Mouse (Mus musculus) CH12.LX (cell line): ENCODE results near the gene Dhx37. TPM values are rescaled to one million over a fixed set of nuclear protein-coding genes. Genes with fewer than 3 reads are reported as not detected.

Experiments used
- DNase-seq: peaks from one replicate; pipeline ENCODE4 v3.0.0-alpha.2; 2013; ENCODE audit errors: extremely low read depth
- H3K27ac ChIP-seq: 2 replicates; pipeline ENCODE4 v1.5.1; 2012; ENCODE audit warnings: low read depth, mild to moderate bottlenecking, control low read depth, moderate library complexity; ENCODE audit not compliant: insufficient read depth
- H3K27me3 ChIP-seq: replicated peaks from 2 replicates; pipeline ENCODE3; 2012; ENCODE audit warnings: inconsistent platforms
- H3K36me3 ChIP-seq, 2 experiments: replicated peaks in 1 of 2; 2 replicates each; pipeline versions ENCODE3 to v1.6.1; 2012; ENCODE audit warnings: inconsistent platforms in 1 of 2, low read length in 1 of 2, mild to moderate bottlenecking in 1 of 2, mixed read lengths in 1 of 2, moderate library complexity in 1 of 2; ENCODE audit not compliant: control insufficient read depth in 1 of 2, insufficient read depth in 1 of 2
- H3K4me1 ChIP-seq, 2 experiments: 2 replicates each; pipeline ENCODE4 v1.6.1; 2012; ENCODE audit warnings: inconsistent platforms in 1 of 2, moderate library complexity in 1 of 2; ENCODE audit not compliant: insufficient read depth in 2 of 2, control insufficient read depth in 1 of 2
- H3K4me2 ChIP-seq: 2 replicates; pipeline ENCODE4 v1.6.1; 2012; ENCODE audit warnings: low read depth, mild to moderate bottlenecking, control low read depth; ENCODE audit not compliant: poor library complexity, insufficient read depth, severe bottlenecking
- H3K4me3 ChIP-seq, 3 experiments: fragments of 150-350 bp in 1 of 3; sonication (generic) in 1 of 3; replicated peaks in 1 of 3; 2 replicates each; pipeline versions ENCODE3 to v1.5.1; 2011 to 2012; ENCODE audit warnings: low read depth in 2 of 3, low read length in 2 of 3, mild to moderate bottlenecking in 2 of 3, moderate library complexity in 2 of 3, control low read depth in 1 of 3, improper control_type of control experiment in 1 of 3, inconsistent platforms in 1 of 3, mixed read lengths in 1 of 3; ENCODE audit not compliant: poor library complexity in 1 of 3
- H3K79me2 ChIP-seq: replicated peaks from 2 replicates; pipeline ENCODE4 v1.6.1; 2012; ENCODE audit warnings: mild to moderate bottlenecking, moderate library complexity; ENCODE audit not compliant: control insufficient read depth, poor library complexity, insufficient read depth, severe bottlenecking; ENCODE audit errors: extremely low read depth
- H3K9ac ChIP-seq: 2 replicates; pipeline ENCODE4 v1.6.1; 2012; ENCODE audit warnings: low read depth, mild to moderate bottlenecking, control low read depth, moderate library complexity; ENCODE audit not compliant: insufficient read depth
- H3K9me3 ChIP-seq: replicated peaks from 2 replicates; pipeline ENCODE3; 2012; ENCODE audit warnings: low read length, inconsistent platforms, mixed read lengths
- BHLHE40 ChIP-seq: IDR thresholded peaks from 2 replicates; pipeline ENCODE4 v1.6.1; 2011; ENCODE audit warnings: mild to moderate bottlenecking, low read depth, low read length, improper control_type of control experiment
- CHD1 ChIP-seq: IDR thresholded peaks from 2 replicates; pipeline ENCODE4 v1.6.1; 2012; ENCODE audit warnings: low read depth, low read length, improper control_type of control experiment, inconsistent platforms
- CHD2 ChIP-seq: IDR thresholded peaks from 2 replicates; pipeline ENCODE4 v1.6.1; 2011; ENCODE audit warnings: low read length, improper control_type of control experiment
- ELF1 ChIP-seq: IDR thresholded peaks from 2 replicates; pipeline ENCODE4 v1.6.1; 2014; ENCODE audit warnings: low read depth, mild to moderate bottlenecking, inconsistent platforms, low read length, improper control_type of control experiment
- GABPA ChIP-seq: IDR thresholded peaks from 2 replicates; pipeline ENCODE4 v1.6.1; 2012; ENCODE audit warnings: low read depth, low read length, improper control_type of control experiment, inconsistent platforms; ENCODE audit not compliant: insufficient replicate concordance
- HCFC1 ChIP-seq: IDR thresholded peaks from 2 replicates; pipeline ENCODE4 v1.6.1; 2012; ENCODE audit warnings: low read depth, mild to moderate bottlenecking, inconsistent platforms, low read length, improper control_type of control experiment
- IRF4 ChIP-seq: IDR thresholded peaks from 2 replicates; pipeline ENCODE4 v1.6.1; 2014; ENCODE audit warnings: low read depth, mild to moderate bottlenecking, inconsistent platforms, low read length, improper control_type of control experiment
- KAT2A ChIP-seq: IDR thresholded peaks from 2 replicates; pipeline ENCODE4 v1.6.1; 2012; ENCODE audit warnings: low read length, improper control_type of control experiment, inconsistent platforms; ENCODE audit not compliant: insufficient replicate concordance
- MAFK ChIP-seq: IDR thresholded peaks from 2 replicates; pipeline ENCODE4 v1.6.1; 2011; ENCODE audit warnings: low read length, improper control_type of control experiment; ENCODE audit not compliant: insufficient replicate concordance
- MAX ChIP-seq: IDR thresholded peaks from 2 replicates; pipeline ENCODE4 v1.6.1; 2011; ENCODE audit warnings: low read length, improper control_type of control experiment
- MAZ ChIP-seq: IDR thresholded peaks from 2 replicates; pipeline ENCODE4 v1.6.1; 2012; ENCODE audit warnings: low read depth, mild to moderate bottlenecking, inconsistent platforms, low read length, improper control_type of control experiment, moderate library complexity
- MEF2A ChIP-seq: IDR thresholded peaks from 2 replicates; pipeline ENCODE4 v1.6.1; 2014; ENCODE audit warnings: low read depth, mild to moderate bottlenecking, inconsistent platforms, low read length, improper control_type of control experiment, borderline replicate concordance
- MYC ChIP-seq: IDR thresholded peaks from 2 replicates; pipeline ENCODE4 v1.6.1; 2011; ENCODE audit warnings: low read depth, mild to moderate bottlenecking, improper control_type of control experiment, low read length
- NELFE ChIP-seq: IDR thresholded peaks from 2 replicates; pipeline ENCODE4 v1.6.1; 2011; ENCODE audit warnings: low read depth, low read length, improper control_type of control experiment
- NRF1 ChIP-seq: IDR thresholded peaks from 2 replicates; pipeline ENCODE4 v1.6.1; 2014; ENCODE audit warnings: low read depth, mild to moderate bottlenecking, inconsistent platforms, low read length, improper control_type of control experiment, moderate library complexity
- POLR2A ChIP-seq: IDR thresholded peaks from 2 replicates; pipeline ENCODE4 v1.6.1; 2011; ENCODE audit warnings: low read depth, mild to moderate bottlenecking, improper control_type of control experiment, low read length
- POLR2AphosphoS2 ChIP-seq: IDR thresholded peaks from 2 replicates; pipeline ENCODE4 v1.6.1; 2011; ENCODE audit warnings: low read depth, low read length, improper control_type of control experiment
- RCOR1 ChIP-seq: conservative IDR thresholded peaks from 2 replicates; pipeline ENCODE4 v1.6.1; 2012; ENCODE audit warnings: low read depth, mild to moderate bottlenecking, inconsistent platforms, low read length, improper control_type of control experiment
- SIN3A ChIP-seq: IDR thresholded peaks from 2 replicates; pipeline ENCODE4 v1.6.1; 2012; ENCODE audit warnings: low read length, improper control_type of control experiment, inconsistent platforms
- SMC3 ChIP-seq: IDR thresholded peaks from 2 replicates; pipeline ENCODE4 v1.6.1; 2011; ENCODE audit warnings: low read depth, low read length, improper control_type of control experiment
- TBP ChIP-seq: conservative IDR thresholded peaks from 2 replicates; pipeline ENCODE4 v1.6.1; 2011; ENCODE audit warnings: low read depth, low read length, improper control_type of control experiment
- TCF12 ChIP-seq: IDR thresholded peaks from 2 replicates; pipeline ENCODE4 v1.6.1; 2014; ENCODE audit warnings: low read depth, mild to moderate bottlenecking, inconsistent platforms, low read length, improper control_type of control experiment
- UBTF ChIP-seq: IDR thresholded peaks from 2 replicates; pipeline ENCODE4 v1.6.1; 2012; ENCODE audit warnings: low read depth, mild to moderate bottlenecking, inconsistent platforms, low read length, improper control_type of control experiment, moderate library complexity
- ZC3H11A ChIP-seq: IDR thresholded peaks from 2 replicates; pipeline ENCODE4 v1.6.1; 2012; ENCODE audit warnings: low read depth, mild to moderate bottlenecking, inconsistent platforms, low read length, improper control_type of control experiment
- ZNF384 ChIP-seq: IDR thresholded peaks from 2 replicates; pipeline ENCODE4 v1.6.1; 2012; ENCODE audit warnings: low read depth, low read length, improper control_type of control experiment, inconsistent platforms
- dilution Hi-C: fragments of 300-500 bp; cut with MboI; formaldehyde crosslinking; loops from 2 replicates; pipeline ENCODE4 v1.14.3; 2020; ENCODE audit warnings: low sequenced_read_pairs; ENCODE audit not compliant: extremely low pct_unique_long_range_greater_than_20kb, extremely low pct_ligation_motif_present
- in situ Hi-C: fragments of 300-500 bp; cut with MboI; formaldehyde crosslinking; loops from 3 replicates; pipeline ENCODE4 v1.14.3; 2019; ENCODE audit warnings: low sequenced_read_pairs, low pct_ligation_motif_present, low pct_unique_long_range_greater_than_20kb, mixed read lengths
- polyA plus RNA-seq: library from polyadenylated mRNA; unstranded; fragments of >175 nt; gene quantifications from 2 replicates; pipeline ENCODE4 v1.2.1, GENCODE M21; 2012; ENCODE audit warnings: low read depth; ENCODE audit not compliant: insufficient read length
- total RNA-seq, 2 experiments: library from RNA; depleted of rRNA; stranded (reverse); fragments of 300-350 nt in 1 of 2; fragments of >200 nt in 1 of 2; gene quantifications; 2 replicates each; pipeline ENCODE4 v1.2.3; 2012 to 2014

The Dhx37 gene
- total and polyA plus RNA-seq, 3 experiments, result 21.0 to 36.9 (median 26.0) TPM

DNA sequence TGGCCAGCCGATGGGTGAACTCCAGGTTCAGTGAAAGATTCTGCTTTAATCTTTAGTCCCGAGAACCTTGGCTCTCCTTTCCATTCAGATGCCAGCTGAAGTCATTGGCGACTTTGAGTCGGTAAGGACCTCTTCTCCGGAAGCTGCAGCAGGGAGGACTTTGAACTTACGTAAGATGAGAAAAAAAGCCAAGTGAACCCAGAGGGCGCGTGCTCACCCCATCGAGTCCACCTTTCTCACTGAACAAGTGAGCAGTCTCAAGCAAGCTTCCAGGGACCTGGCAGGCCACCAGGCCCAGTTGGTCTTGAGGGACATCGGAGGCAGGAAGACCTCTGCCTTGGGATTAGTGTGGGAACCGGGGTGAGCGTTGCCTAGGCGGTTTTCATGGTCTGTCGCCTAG, 33.3 kb upstream of the Dhx37 start:
- Histone ChIP-seq H3K4me2 (no peak overlapping the region), H3K4me1 (peaks cover 5 to 23% of the 10 kb centered on the region in 2 experiments), H3K9ac (no peak overlapping the region), H3K27ac (no peak overlapping the region), H3K79me2 (no peaks in the 10 kb centered on the region), H3K9me3 (no peaks in the 10 kb centered on the region), H3K27me3 (no peaks in the 10 kb centered on the region), H3K36me3 (peaks cover 0 to 6% of the 10 kb centered on the region in 2 experiments), H3K4me3 (no peak overlapping the region)
- DNase-seq, result no peak
- TF ChIP-seq POLR2AphosphoS2, result no peak
- TF ChIP-seq MEF2A, result no peak
- no peak for TF ChIP-seq NRF1
- TF ChIP-seq IRF4, result no peak
- no peak for TF ChIP-seq CHD2
- no peak for TF ChIP-seq MAX
- no peak for TF ChIP-seq POLR2A
- no peak for TF ChIP-seq ELF1
- TF ChIP-seq SMC3, result no peak
- no peak for TF ChIP-seq MYC
- no peak for TF ChIP-seq HCFC1
- in situ Hi-C loops, result no loop called here
- dilution Hi-C loops, result no loop called here

DNA sequence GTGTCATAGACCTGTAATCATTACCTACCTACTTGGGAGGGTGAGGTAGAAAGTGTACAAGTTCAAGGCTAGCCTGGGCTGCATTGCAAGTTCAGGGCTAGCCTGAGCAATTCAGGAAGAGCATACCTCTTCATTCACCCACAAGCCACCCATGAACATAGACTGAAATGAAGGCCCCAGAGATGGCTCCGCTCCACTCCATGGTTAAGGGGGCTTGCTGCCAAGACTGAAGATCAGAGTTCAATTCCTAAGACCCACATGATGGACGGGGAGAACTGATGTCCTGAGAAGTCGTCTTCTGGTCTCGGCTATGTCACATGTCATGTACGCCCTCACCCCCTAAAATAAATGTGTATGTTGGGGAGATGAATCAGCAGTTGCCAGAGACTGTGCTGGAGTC, 32.6 kb upstream of the Dhx37 start:
- Histone ChIP-seq H3K4me1 (peaks cover 5 to 23% of the 10 kb centered on the region in 2 experiments), H3K36me3 (peaks cover 0 to 6% of the 10 kb centered on the region in 2 experiments), H3K27me3 (no peaks in the 10 kb centered on the region), H3K4me3 (no peak overlapping the region), H3K4me2 (no peak overlapping the region), H3K27ac (no peak overlapping the region), H3K9ac (no peak overlapping the region), H3K79me2 (no peaks in the 10 kb centered on the region), H3K9me3 (no peaks in the 10 kb centered on the region)
- TF ChIP-seq CHD1 (0 out of 2 replicates have a peak, but pooled peaks have one; percentile 36), SIN3A (no peak)
- in situ Hi-C loops, result no loop called here
- dilution Hi-C loops, result no loop called here
- no peak for DNase-seq

- peak; percentile 99 for DNase-seq
- H3K36me3 ChIP-seq, result peaks cover 0 to 6% of the 10 kb centered on the region in 2 experiments
- no peak overlapping the region for H3K27ac ChIP-seq
- dilution Hi-C loops, result no loop called here
- H3K27me3 ChIP-seq, result no peaks in the 10 kb centered on the region
- H3K4me2 ChIP-seq, result peak overlapping the region; percentile 55
- no peaks in the 10 kb centered on the region for H3K79me2 ChIP-seq
- H3K4me1 ChIP-seq, result peaks cover 5 to 21% of the 10 kb centered on the region in 2 experiments
- in situ Hi-C loops, result no loop called here
- no peaks in the 10 kb centered on the region for H3K9me3 ChIP-seq
- H3K9ac ChIP-seq, result no peak overlapping the region; the same call in 1 of the 2 replicates
- peak overlapping the region in 2 of 3 experiments; percentile 44 to 53 for H3K4me3 ChIP-seq
- TF ChIP-seq BHLHE40 (peak; percentile 96), TCF12 (peak; percentile 98), ELF1 (peak; percentile 82), ZC3H11A (no peak), SMC3 (no peak), CHD1 (no peak), GABPA (no peak), IRF4 (peak; percentile 65), RCOR1 (no peak), SIN3A (peak; percentile 87), NRF1 (peak; percentile 75), MAFK (no peak), ZNF384 (no peak), MAX (peak; percentile 89), MEF2A (peak; percentile 70; the same call in 1 of the 2 replicates), NELFE (peak; percentile 86), KAT2A (peak; percentile 97), HCFC1 (peak; percentile 76), CHD2 (peak; percentile 95), UBTF (no peak), TBP (peak; percentile 92), MAZ (0 out of 2 replicates have a peak, but pooled peaks have one; percentile 54)
Measured at GRCm38 (mm10) chr5:125465701-125466106, 31.8 kb upstream of the Dhx37 start.
